Mouse (Mus musculus) ES-Bruce4 (cell line): ENCODE measurements around the gene Eef1akmt2. TPM values are rescaled to one million over a fixed set of nuclear protein-coding genes. Genes with fewer than 3 reads are reported as not detected.

ENCODE experiments used
- H3K27ac ChIP-seq: 2 replicates; pipeline ENCODE4 v1.5.1; 2012; ENCODE audit warnings: low read length, inconsistent platforms; ENCODE audit not compliant: insufficient read depth
- H3K27me3 ChIP-seq: 2 replicates; pipeline ENCODE4 v1.6.1; 2012; ENCODE audit warnings: mild to moderate bottlenecking, low read length, inconsistent platforms; ENCODE audit not compliant: control insufficient read depth, poor library complexity, insufficient read depth, severe bottlenecking
- H3K36me3 ChIP-seq: 2 replicates; pipeline ENCODE4 v1.6.1; 2012; ENCODE audit warnings: inconsistent platforms, mild to moderate bottlenecking, low read length, moderate library complexity; ENCODE audit not compliant: control insufficient read depth, poor library complexity, insufficient read depth, severe bottlenecking
- H3K4me1 ChIP-seq: one replicate; pipeline ENCODE4 v1.8.1; 2011; ENCODE audit warnings: low read length; ENCODE audit not compliant: control insufficient read depth, insufficient read depth
- H3K4me3 ChIP-seq: 2 replicates; pipeline ENCODE4 v1.5.1; 2011; ENCODE audit warnings: low read depth, mild to moderate bottlenecking, low read length
- H3K9ac ChIP-seq: 2 replicates; pipeline ENCODE4 v1.6.1; 2012; ENCODE audit warnings: low read depth, mild to moderate bottlenecking, inconsistent platforms; ENCODE audit not compliant: poor library complexity, severe bottlenecking
- H3K9me3 ChIP-seq: replicated peaks from 2 replicates; pipeline ENCODE4 v1.6.1; 2012; ENCODE audit warnings: mild to moderate bottlenecking, low read length, inconsistent platforms; ENCODE audit not compliant: control insufficient read depth, poor library complexity, insufficient read depth, severe bottlenecking
- CTCF ChIP-seq: IDR thresholded peaks from one replicate; pipeline ENCODE4 v1.8.1; 2011; ENCODE audit warnings: low read depth, low read length
- EP300 ChIP-seq: IDR thresholded peaks from 2 replicates; pipeline ENCODE4 v1.6.1; 2011; ENCODE audit warnings: low read depth, low read length; ENCODE audit not compliant: insufficient read depth
- POLR2A ChIP-seq: IDR thresholded peaks from one replicate; pipeline ENCODE4 v1.8.1; 2011; ENCODE audit warnings: low read length; ENCODE audit not compliant: insufficient read depth
- polyA plus RNA-seq: library from polyadenylated mRNA; stranded (reverse); fragments of >200 nt; gene quantifications from 2 replicates; pipeline ENCODE4 v1.2.4, GENCODE M21; 2011; ENCODE audit warnings: low read depth; ENCODE audit not compliant: missing spikeins, insufficient read depth, insufficient read length

Eef1akmt2 gene
- polyA plus RNA-seq, 1 experiment = 39.4 TPM

GRCm38 (mm10) chr7:132808051-132808796 is 44.2 kb downstream of the Eef1akmt2 start:
- no peak overlapping the region for H3K4me3 ChIP-seq
- no peaks in the 10 kb centered on the region for H3K9me3 ChIP-seq
- TF ChIP-seq POLR2A (no peak), CTCF (no peak), EP300 (no peak)
- H3K27ac ChIP-seq = 0 out of 2 replicates have a peak overlapping the region, but pooled peaks have one; percentile 9
- peaks cover 9% of the 10 kb centered on the region for H3K4me1 ChIP-seq
- H3K27me3 ChIP-seq = no peaks in the 10 kb centered on the region
- H3K36me3 ChIP-seq = no peaks in the 10 kb centered on the region
- H3K9ac ChIP-seq = no peak overlapping the region

GRCm38 (mm10) chr7:132806926-132807857 is 45.3 kb downstream of the Eef1akmt2 start:
- peaks cover 9% of the 10 kb centered on the region for H3K4me1 ChIP-seq
- no peak for TF ChIP-seq POLR2A
- TF ChIP-seq EP300 = no peak
- TF ChIP-seq CTCF = no peak
- no peaks in the 10 kb centered on the region for H3K36me3 ChIP-seq
- no peaks in the 10 kb centered on the region for H3K9me3 ChIP-seq
- H3K9ac ChIP-seq = no peak overlapping the region
- H3K27ac ChIP-seq = no peak overlapping the region
- no peak overlapping the region for H3K4me3 ChIP-seq
- no peaks in the 10 kb centered on the region for H3K27me3 ChIP-seq

DNA sequence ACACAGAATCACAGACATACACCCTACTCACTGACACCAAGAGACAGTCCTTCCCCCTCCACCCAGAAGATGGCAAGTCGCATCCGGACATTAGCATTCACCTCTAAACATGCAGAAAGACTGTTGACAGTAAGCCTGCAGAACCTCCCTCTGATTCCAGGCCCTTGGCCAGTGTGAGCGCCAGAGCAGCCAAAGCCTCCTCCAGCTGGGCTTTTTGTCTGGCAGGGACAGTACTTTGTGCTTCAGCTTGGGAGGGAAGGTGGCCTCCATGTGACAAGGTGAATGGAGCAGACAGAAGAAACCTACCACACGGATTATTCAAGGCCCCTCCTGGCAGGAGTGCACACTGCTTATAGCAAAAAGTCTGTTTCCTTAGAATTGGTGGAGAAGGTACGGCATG is 46.2 kb downstream of the Eef1akmt2 start:
- Histone ChIP-seq H3K9ac (no peak overlapping the region), H3K4me1 (peaks cover 9% of the 10 kb centered on the region), H3K4me3 (no peak overlapping the region), H3K9me3 (no peaks in the 10 kb centered on the region), H3K27ac (no peak overlapping the region), H3K27me3 (no peaks in the 10 kb centered on the region), H3K36me3 (no peaks in the 10 kb centered on the region)
- no peak for TF ChIP-seq CTCF

- TF ChIP-seq CTCF = no peak
- TF ChIP-seq EP300 = no peak
- TF ChIP-seq POLR2A = no peak
Observed at GRCm38 (mm10) chr7:132804951-132805350, 47.5 kb downstream of the Eef1akmt2 start.

GRCm38 (mm10) chr7:132804461-132804860 is 48.0 kb downstream of the Eef1akmt2 start:
- peaks cover 6% of the 10 kb centered on the region for H3K4me1 ChIP-seq

More at GRCm38 (mm10) chr7:132804951-132805350, 47.5 kb downstream of the Eef1akmt2 start:
- no peak overlapping the region for H3K4me3 ChIP-seq
- no peak overlapping the region for H3K27ac ChIP-seq
- H3K4me1 ChIP-seq = peaks cover 8% of the 10 kb centered on the region
- H3K36me3 ChIP-seq = no peaks in the 10 kb centered on the region
- no peaks in the 10 kb centered on the region for H3K9me3 ChIP-seq
- no peaks in the 10 kb centered on the region for H3K27me3 ChIP-seq
- H3K9ac ChIP-seq = no peak overlapping the region

DNA sequence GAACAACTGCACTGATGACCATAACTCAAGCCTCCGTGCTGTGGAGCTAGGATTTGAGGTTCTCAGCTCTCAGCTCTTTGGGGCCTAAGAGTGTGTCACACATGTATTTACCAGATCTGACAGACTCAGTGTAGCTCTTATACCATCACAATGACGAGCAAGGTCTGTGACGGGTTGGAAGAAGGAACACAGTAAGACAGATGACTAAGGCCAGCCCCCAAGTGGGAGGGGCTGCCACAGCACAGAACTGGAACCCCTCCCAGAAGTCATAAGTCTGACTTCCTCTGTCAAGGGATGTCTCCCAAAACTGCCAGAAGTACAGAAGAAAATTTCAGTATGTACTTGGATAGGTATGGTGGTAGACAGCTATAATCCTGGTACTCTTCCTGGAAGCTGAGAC is 48.5 kb downstream of the Eef1akmt2 start:
- Histone ChIP-seq H3K27ac (no peak overlapping the region), H3K36me3 (no peaks in the 10 kb centered on the region), H3K4me3 (no peak overlapping the region), H3K9ac (no peak overlapping the region), H3K4me1 (peaks cover 6% of the 10 kb centered on the region), H3K27me3 (no peaks in the 10 kb centered on the region), H3K9me3 (no peaks in the 10 kb centered on the region)
- TF ChIP-seq CTCF = no peak
- TF ChIP-seq POLR2A = no peak
- no peak for TF ChIP-seq EP300

More at GRCm38 (mm10) chr7:132804461-132804860, 48.0 kb downstream of the Eef1akmt2 start:
- H3K27ac ChIP-seq = no peak overlapping the region
- H3K27me3 ChIP-seq = no peaks in the 10 kb centered on the region
- no peak overlapping the region for H3K4me3 ChIP-seq
- TF ChIP-seq POLR2A (no peak), CTCF (no peak), EP300 (no peak)
- no peaks in the 10 kb centered on the region for H3K9me3 ChIP-seq
- no peaks in the 10 kb centered on the region for H3K36me3 ChIP-seq
- H3K9ac ChIP-seq = no peak overlapping the region
